ENCODE assay signal across 9 mouse cellular contexts in genomic region chr3:98027371-98027774, GRCm38 (mm10). TPM values are rescaled to one million over a fixed set of nuclear protein-coding genes. Genes with fewer than 3 reads are reported as not detected.
DNase-seq lines count a peak whose midpoint lies in the region; ATAC-seq lines count a peak whose summit lies in the region.
"Had no signal": no experiment of that assay in that cellular context is flagged by ENCODE, and none has a peak within 500 bp of the region (broad histone marks: within the 10 kb centered on the region; RNA-seq: fewer than 3 reads in every experiment).

No protein-coding gene starts in this region.

- H3K4me3 ChIP-seq in heart, embryonic 10.5 days: no peak overlapping the region
- H3K4me3 ChIP-seq: hindbrain, embryonic 15.5 days had no signal

- ATAC-seq in megakaryocyte-erythroid progenitor cell, adult 5-6 weeks (replicated peaks; ENCODE audit: low FRiP score, low TSS enrichment, poor library complexity, severe bottlenecking): peak; percentile 23

- no peaks in the 10 kb centered on the region for H3K36me3 ChIP-seq in heart, embryonic 10.5 days
- H3K36me3 ChIP-seq: hindbrain, embryonic 15.5 days had no signal

- H3K27me3 ChIP-seq in heart, embryonic 10.5 days (ENCODE audit: insufficient read depth, poor library complexity, severe bottlenecking): no peaks in the 10 kb centered on the region

- 23% methylated on average over 3 of the region's 3 CpGs for WGBS in heart, embryonic 10.5 days

- DNase-seq in heart, adult 11 months: peak; percentile 95
- DNase-seq in heart, postnatal 25 days (ENCODE audit: low spot score): no peak
- DNase-seq in thymus, postnatal 0 days (ENCODE audit: low spot score): peak; percentile 53
- no peak for DNase-seq in thymus, adult 18-20 months
- no peak for DNase-seq in heart, embryonic 10.5 days (ENCODE audit: low spot score)
- DNase-seq in cerebellum, adult 8-10 months: no peak
- no peak for DNase-seq in ovary, adult 18-20 months (ENCODE audit: low spot score)

- peak overlapping the region; percentile 26; the same call in 1 of the 2 replicates for H3K27ac ChIP-seq in heart, embryonic 10.5 days
- H3K27ac ChIP-seq: hindbrain, embryonic 15.5 days had no signal

- no peaks in the 10 kb centered on the region for H3K9me3 ChIP-seq in heart, embryonic 10.5 days
- H3K9me3 ChIP-seq: hindbrain, embryonic 15.5 days had no signal

- intact Hi-C loops in heart, postnatal 25 days (cut with DNase I): no loop called here

- peaks cover 76% of the 10 kb centered on the region for H3K4me1 ChIP-seq in heart, embryonic 10.5 days

RNA-seq across cellular contexts. Expression of gene Notch2, which starts 14.0 kb away (rescaled TPM):
- total RNA-seq in heart, postnatal 25 days (2021): 10 to 100 TPM; 19.3 to 19.5 TPM
- 9.9 and 11.3 TPM in 2 replicates for polyA plus RNA-seq in thymus, postnatal 0 days (2015; fragmentation: Nextera tagmentation; extraction: Ambion mirVana)
- 11.2 and 16.8 TPM in 2 replicates for polyA plus RNA-seq in heart, embryonic 10.5 days (2016; fragmentation: Nextera tagmentation; extraction: Ambion mirVana)
- total RNA-seq in megakaryocyte-erythroid progenitor cell, adult 5-6 weeks (2014; fragmentation: Nextera tagmentation): 36.0 and 55.9 TPM in 2 replicates
- 33.4 TPM in 2 replicates for total RNA-seq in megakaryocyte-erythroid progenitor cell, adult 5-6 weeks (2017)

Comparison
In these comparisons a context has a peak if more than half of its experiments do, and no peak if none do; other contexts are left out.
1. DNase-seq: peak in heart, adult 11 months (single experiment) and thymus, postnatal 0 days (single experiment); none in heart, postnatal 25 days (single experiment), thymus, adult 18-20 months (0 of 2), heart, embryonic 10.5 days (single experiment), cerebellum, adult 8-10 months (single experiment) and ovary, adult 18-20 months (single experiment).